Mouse (Mus musculus): ENCODE results near the gene Scarf1.

- TF ChIP-seq ZC3H11A (IDR thresholded peaks at IDR 0.05; ENCODE audit: low read depth, low read length) (no peak; the same call in 1 of the 2 replicates), CTCF (IDR thresholded peaks at IDR 0.05 in 2 of 3, conservative IDR thresholded peaks at IDR 0.05 in 1 of 3; ENCODE audit: control insufficient read depth in 1 of 3, insufficient read depth in 1 of 3, low read depth in 2 of 3, low read length in 3 of 3, poor library complexity in 1 of 3, severe bottlenecking in 1 of 3) (no peak), NELFE (IDR thresholded peaks at IDR 0.05; ENCODE audit: low read depth, low read length) (peak; percentile 54), TAL1 (IDR thresholded peaks at IDR 0.05; ENCODE audit: low read length) (no peak), POLR2A (IDR thresholded peaks at IDR 0.05; ENCODE audit: control insufficient read depth in 1 of 2, insufficient read depth in 1 of 2, low read depth in 1 of 2, low read length in 2 of 2, poor library complexity in 1 of 2) (peak; percentile 38 to 77; a peak in 2 of 4 replicates), NRF1 (IDR thresholded peaks at IDR 0.05; ENCODE audit: insufficient read depth, low read depth, low read length, poor library complexity, severe bottlenecking) (no peak), POLR2AphosphoS2 (IDR thresholded peaks at IDR 0.05; ENCODE audit: low read length) (no peak), ZNF384 (IDR thresholded peaks at IDR 0.05; ENCODE audit: low read depth, low read length) (peak; percentile 100), POLR2AphosphoS5 (IDR thresholded peaks at IDR 0.05; ENCODE audit: borderline replicate concordance, low read depth, low read length) (no peak; the same call in 1 of the 2 replicates)
These were observed 19.3 kb downstream of the Scarf1 start for GRCm38 (mm10) chr11:75532340-75533277.

All from MEL (cell line).